Mouse (Mus musculus) heart, postnatal 0 days (tissue): ENCODE results near the gene Als2cr12. TPM values are rescaled to one million over a fixed set of nuclear protein-coding genes. Genes with fewer than 3 reads are reported as not detected.
"Not testable (repeated sequence)": the region's sequence is repeated elsewhere in the genome, so short reads cannot be mapped to it uniquely, and the experiment has no call there.

Experiments
- ATAC-seq: fragments of 200-750 bp; cut with Nextera tagmentation; 2 replicates; pipeline ENCODE4 v1.8.0; 2017; ENCODE audit warnings: low read depth, moderate number of reproducible peaks, moderate library complexity; ENCODE audit not compliant: insufficient read depth
- DNase-seq: peaks from one replicate; pipeline ENCODE4 v3.0.0-alpha.2; 2016; ENCODE audit warnings: low spot score
- H3K27ac ChIP-seq: fragments of 300-500 bp; sonication (generic); 2 replicates; pipeline ENCODE4 v1.5.1; 2014; ENCODE audit warnings: low read depth, mild to moderate bottlenecking
- H3K27me3 ChIP-seq: fragments of 300-500 bp; sonication (generic); 2 replicates; pipeline ENCODE4 v1.6.1; 2014; ENCODE audit warnings: low read length, mixed read lengths; ENCODE audit not compliant: control insufficient read depth, insufficient read depth
- H3K36me3 ChIP-seq: fragments of 300-500 bp; sonication (generic); replicated peaks from 2 replicates; pipeline ENCODE4 v1.6.1; 2014; ENCODE audit warnings: low read length, mixed read lengths; ENCODE audit not compliant: control insufficient read depth, insufficient read depth
- H3K4me1 ChIP-seq: fragments of 300-500 bp; sonication (generic); 2 replicates; pipeline ENCODE4 v1.6.1; 2014; ENCODE audit warnings: antibody characterized with exemption; ENCODE audit not compliant: control insufficient read depth, insufficient read depth
- H3K4me2 ChIP-seq: fragments of 300-500 bp; sonication (generic); 2 replicates; pipeline ENCODE4 v1.6.1; 2014; ENCODE audit warnings: low read depth, mild to moderate bottlenecking, low read length, moderate library complexity
- H3K4me3 ChIP-seq: fragments of 300-500 bp; sonication (generic); 2 replicates; pipeline ENCODE4 v1.5.1; 2014; ENCODE audit warnings: low read depth, low read length
- H3K9ac ChIP-seq: fragments of 300-500 bp; sonication (generic); replicated peaks from 2 replicates; pipeline ENCODE4 v1.6.1; 2014; ENCODE audit warnings: low read depth, low read length, mixed read lengths
- H3K9me3 ChIP-seq: fragments of 300-500 bp; sonication (generic); replicated peaks from 2 replicates; pipeline ENCODE4 v1.6.1; 2016; ENCODE audit warnings: low read length; ENCODE audit not compliant: control insufficient read depth
- CTCF ChIP-seq: IDR thresholded peaks from 2 replicates; pipeline ENCODE4 v1.5.1; 2016; ENCODE audit warnings: antibody characterized with exemption, control low read depth, low read depth
- EP300 ChIP-seq: IDR thresholded peaks from 2 replicates; pipeline ENCODE4 v1.6.1; 2016; ENCODE audit warnings: antibody characterized with exemption, low read depth
- WGBS: fragments of 180-500 bp; shearing (Covaris S2); extraction: QIAGEN DNeasy Blood & Tissue Kit; methylation state at CpG from one replicate; pipeline ENCODE4 v1.1.7; 2014; 5-methylcytosine and 5-hydroxymethylcytosine counted together
- polyA plus RNA-seq: library from polyadenylated mRNA; unstranded; fragments of >200 nt; fragmentation: Nextera tagmentation; extraction: Ambion mirVana; gene quantifications from 2 replicates; pipeline ENCODE4 v1.2.1, GENCODE M21; 2015
- total RNA-seq: library from RNA; depleted of rRNA; stranded (reverse); fragments of >200 nt; gene quantifications from 2 replicates; pipeline ENCODE4 v1.2.3, GENCODE M21; 2014; ENCODE audit warnings: low replicate concordance

Gene Als2cr12
- total and polyA plus RNA-seq, 2 experiments from 2014 or later, result not detected

DNA sequence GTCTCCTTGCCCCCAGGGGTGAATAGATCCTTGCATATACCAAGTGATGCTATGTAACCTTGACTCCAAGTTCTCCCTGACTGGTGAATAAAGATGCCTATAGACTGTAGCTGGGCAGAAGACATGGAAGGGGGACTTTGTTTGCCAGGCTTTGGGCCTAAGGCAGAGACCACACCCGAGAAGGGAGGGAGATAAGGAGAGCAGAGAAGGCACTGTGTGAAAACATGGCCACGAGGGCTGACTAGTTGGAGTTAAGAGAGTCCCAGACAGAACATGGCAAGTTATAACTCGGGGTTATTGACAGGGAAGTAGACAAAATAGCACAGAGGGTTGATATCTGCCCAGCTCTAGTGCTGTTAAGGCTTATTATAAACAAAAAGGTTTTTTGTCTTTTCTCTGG, 4.2 kb upstream of the Als2cr12 start:
- Histone ChIP-seq H3K27me3 (no peaks in the 10 kb centered on the region), H3K9ac (no peak overlapping the region), H3K9me3 (no peaks in the 10 kb centered on the region), H3K4me1 (no peaks in the 10 kb centered on the region), H3K4me3 (no peak overlapping the region), H3K36me3 (no peaks in the 10 kb centered on the region), H3K4me2 (no peak overlapping the region), H3K27ac (no peak overlapping the region)
- ATAC-seq, result no peak
- DNase-seq, result no peak
- WGBS, result 28% methylated on average over 3 of the region's 3 CpGs
- TF ChIP-seq EP300 (no peak), CTCF (no peak)

DNA sequence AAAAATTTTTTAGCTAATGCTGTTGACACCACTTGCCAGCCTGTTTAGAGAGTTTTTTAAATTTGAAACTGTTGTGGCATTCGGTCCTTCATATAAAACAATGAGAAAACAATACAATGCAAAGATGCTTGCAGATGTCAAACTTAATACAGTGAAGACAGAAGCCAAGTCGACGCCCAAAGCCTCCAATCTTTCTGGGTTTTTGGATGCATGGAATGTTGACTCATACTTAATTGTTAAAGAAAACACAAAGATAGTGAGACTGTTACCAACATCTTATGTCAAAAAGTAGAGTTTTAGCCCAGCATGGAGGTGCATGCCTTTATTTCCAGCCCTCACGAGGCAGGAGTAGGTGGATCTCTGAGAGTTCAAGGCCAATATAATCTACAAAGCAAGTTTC, 3.0 kb upstream of the Als2cr12 start:
- H3K4me3 ChIP-seq, result no peak overlapping the region
- no peak for DNase-seq
- H3K4me1 ChIP-seq, result no peaks in the 10 kb centered on the region
- no peak for TF ChIP-seq EP300
- no peak for TF ChIP-seq CTCF
- H3K9me3 ChIP-seq, result no peaks in the 10 kb centered on the region
- 80% methylated on average over 4 of the region's 4 CpGs for WGBS
- no peak overlapping the region for H3K27ac ChIP-seq
- H3K9ac ChIP-seq, result no peak overlapping the region
- H3K4me2 ChIP-seq, result no peak overlapping the region
- H3K27me3 ChIP-seq, result no peaks in the 10 kb centered on the region
- H3K36me3 ChIP-seq, result no peaks in the 10 kb centered on the region
- ATAC-seq, result no peak

DNA sequence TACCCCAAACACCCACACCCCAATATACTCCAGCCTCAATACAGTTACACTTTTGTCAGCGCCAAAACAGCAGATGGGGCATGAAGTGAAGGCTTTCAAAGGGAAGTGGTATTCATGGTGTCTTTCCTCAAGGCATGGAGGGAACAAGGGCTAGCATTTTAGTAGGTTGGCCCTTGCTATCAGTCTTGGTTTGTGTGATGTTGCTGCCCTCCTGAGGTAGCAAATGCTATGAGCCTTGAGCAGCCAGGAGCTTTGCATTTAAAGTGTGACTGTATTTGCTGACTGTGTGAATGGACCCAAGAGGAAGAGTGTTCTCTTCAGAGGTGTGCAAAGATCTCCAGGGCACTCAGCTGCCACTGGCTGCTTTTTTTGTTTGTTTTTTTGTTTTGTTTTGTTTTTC, 1.8 kb upstream of the Als2cr12 start:
- peak; percentile 52 for TF ChIP-seq CTCF
- H3K27ac ChIP-seq, H3K9ac ChIP-seq, H3K4me2 ChIP-seq, DNase-seq, H3K4me3 ChIP-seq, H3K9me3 ChIP-seq, H3K27me3 ChIP-seq, H3K4me1 ChIP-seq, H3K36me3 ChIP-seq: not testable (repeated sequence)
- WGBS, result 41% methylated on average over 1 of the region's 1 CpGs
- ATAC-seq, result peak; percentile 47; the same call in 1 of the 2 replicates

DNA sequence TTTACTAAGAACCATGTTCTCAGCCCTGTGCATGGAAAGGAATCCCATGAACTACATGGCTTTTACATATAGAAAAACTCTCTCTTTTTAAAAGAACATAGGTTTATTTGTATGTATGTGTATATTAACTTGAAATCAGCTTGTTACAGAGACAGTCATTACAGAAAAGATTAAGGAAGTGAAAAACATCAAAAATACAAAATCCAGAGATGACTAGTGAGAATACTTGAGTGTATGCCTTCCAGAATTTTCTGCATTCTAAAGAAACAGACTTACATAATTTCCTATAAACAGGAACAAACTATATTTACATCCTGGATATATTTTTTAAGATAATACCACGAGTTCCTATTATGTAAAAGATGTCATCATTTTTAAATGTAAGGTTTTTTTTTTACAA, 2.1 kb downstream of the Als2cr12 start:
- Histone ChIP-seq H3K4me2 (no peak overlapping the region), H3K36me3 (no peaks in the 10 kb centered on the region), H3K27me3 (no peaks in the 10 kb centered on the region), H3K4me3 (no peak overlapping the region), H3K9me3 (no peaks in the 10 kb centered on the region), H3K9ac (no peak overlapping the region), H3K4me1 (no peaks in the 10 kb centered on the region), H3K27ac (no peak overlapping the region)
- no peak for DNase-seq
- 79% methylated on average over 1 of the region's 1 CpGs for WGBS
- TF ChIP-seq EP300, result no peak
- no peak for ATAC-seq

DNA sequence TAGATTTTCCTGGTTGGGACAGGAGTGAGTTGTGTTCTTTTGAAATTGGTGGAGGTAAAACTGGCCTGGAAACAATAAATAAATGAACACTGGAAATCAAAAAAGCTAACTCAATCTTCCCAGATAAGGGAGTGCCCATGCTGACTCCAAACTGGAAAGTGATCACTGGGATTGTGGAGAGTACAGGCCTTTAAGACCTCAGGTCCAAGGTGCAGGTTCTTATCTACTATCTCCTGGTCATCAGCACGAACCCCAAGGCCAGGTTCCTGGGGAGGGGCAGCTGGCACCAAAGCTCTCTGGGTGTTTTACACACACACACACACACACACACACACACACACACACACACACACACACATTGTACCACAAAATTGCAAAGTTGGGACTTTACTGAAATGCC, 4.1 kb downstream of the Als2cr12 start:
- H3K36me3 ChIP-seq, H3K4me1 ChIP-seq, H3K27me3 ChIP-seq, H3K27ac ChIP-seq, ATAC-seq, H3K9me3 ChIP-seq, DNase-seq, H3K4me3 ChIP-seq, H3K4me2 ChIP-seq, H3K9ac ChIP-seq: not testable (repeated sequence)
- 42% methylated on average over 1 of the region's 1 CpGs for WGBS

DNA sequence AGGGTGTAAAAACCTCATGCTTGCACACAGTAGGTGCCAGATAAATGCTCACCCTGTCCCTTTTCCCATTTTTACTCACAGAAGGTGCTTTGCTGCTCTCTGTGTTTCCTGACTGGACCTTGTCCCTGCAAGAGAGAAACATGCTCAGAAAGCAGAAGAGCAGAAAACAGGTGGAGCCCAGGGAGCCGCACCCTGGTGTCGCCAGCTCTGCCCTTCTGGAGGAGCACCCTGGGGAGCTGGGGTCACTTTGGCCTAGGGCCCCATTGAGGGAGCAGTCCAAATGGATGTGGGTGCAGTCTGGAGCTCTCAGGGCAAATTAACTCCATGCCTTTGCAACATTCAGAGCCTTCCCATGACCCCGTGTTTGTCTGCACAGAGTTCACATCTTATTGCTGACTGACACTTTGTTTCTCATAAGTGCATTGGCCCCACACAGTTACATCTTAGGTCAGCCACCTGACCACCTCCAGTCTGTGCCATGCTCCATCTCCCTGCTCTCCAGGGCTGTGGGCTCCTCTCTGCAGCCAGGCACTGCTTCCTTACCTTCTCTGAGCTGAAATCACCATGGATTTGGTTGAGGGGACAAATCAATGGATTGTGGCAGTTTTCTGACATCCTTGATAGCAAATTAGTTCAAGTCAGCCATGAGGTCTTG, 4.8 kb downstream of the Als2cr12 start:
- H3K4me2 ChIP-seq, H3K27ac ChIP-seq, DNase-seq, H3K36me3 ChIP-seq, H3K9ac ChIP-seq, ATAC-seq, H3K27me3 ChIP-seq, H3K4me3 ChIP-seq, H3K9me3 ChIP-seq, H3K4me1 ChIP-seq: not testable (repeated sequence)
- 68% methylated on average over 2 of the region's 3 CpGs for WGBS
